Mouse (Mus musculus): ENCODE measurements around the gene Lrrc55.

The Lrrc55 gene

DNA sequence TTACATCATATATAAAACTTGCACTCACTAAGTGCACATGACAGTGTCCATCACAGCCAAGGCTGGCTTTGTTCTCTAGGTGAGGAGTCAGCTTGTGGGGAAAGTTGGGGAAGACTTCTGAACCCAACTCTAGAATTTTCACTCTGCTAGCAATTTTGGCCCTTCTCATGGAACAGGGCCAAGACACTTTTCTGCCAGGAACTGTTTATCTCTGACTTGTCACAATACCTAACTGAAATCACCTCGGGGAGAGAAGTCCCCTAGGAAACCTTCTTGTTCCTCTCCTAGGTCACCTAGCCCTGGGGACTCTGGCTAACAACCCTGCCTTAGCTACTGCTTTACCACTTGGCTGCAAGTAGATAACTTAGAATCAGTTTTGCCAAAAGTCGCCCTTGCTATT lies 64.8 kb downstream of the Lrrc55 start:
- DNase-seq (ENCODE audit: low read depth, low spot score): no peak

DNA sequence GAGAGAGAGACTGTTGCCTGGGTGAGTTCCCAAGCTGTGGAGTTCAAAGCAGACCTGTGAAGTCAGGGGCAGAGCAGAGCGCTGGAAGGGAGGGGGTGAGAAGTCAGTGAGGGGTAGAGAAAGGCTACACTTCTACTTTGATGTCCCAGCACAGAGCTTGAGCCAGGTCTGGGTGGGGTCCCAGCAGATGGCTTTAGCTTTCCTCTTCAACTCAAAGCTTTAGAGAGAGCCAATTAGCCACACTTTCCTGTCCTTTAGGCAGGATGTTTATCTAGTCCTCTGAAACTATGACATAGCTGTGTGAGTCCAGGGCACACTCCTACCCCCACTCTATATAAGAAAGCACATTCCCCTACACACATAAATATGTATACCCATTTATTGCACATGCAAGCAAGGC lies 65.3 kb downstream of the Lrrc55 start:
- no peak for DNase-seq (ENCODE audit: low read depth, low spot score)

DNA sequence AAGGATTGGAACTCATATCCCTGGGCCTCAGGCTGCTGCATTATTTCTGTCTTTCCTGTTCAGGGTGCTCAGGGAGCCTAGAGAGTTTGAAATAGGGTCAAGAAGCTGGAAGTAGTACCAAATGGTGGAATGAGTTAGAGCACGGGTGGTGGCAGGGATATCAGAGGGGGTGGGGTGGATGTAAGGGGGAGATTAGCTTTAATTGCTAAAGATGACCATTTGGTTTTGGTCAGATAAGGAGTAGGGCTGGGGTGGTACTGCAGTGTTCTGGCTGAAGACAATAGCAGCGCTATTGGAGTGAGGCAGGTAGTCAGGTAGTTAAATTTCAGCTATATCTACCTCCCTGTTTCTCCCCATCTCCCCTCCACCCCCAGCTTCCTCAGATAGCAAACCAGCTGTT lies 65.8 kb downstream of the Lrrc55 start:
- DNase-seq (ENCODE audit: low read depth, low spot score): no peak

DNA sequence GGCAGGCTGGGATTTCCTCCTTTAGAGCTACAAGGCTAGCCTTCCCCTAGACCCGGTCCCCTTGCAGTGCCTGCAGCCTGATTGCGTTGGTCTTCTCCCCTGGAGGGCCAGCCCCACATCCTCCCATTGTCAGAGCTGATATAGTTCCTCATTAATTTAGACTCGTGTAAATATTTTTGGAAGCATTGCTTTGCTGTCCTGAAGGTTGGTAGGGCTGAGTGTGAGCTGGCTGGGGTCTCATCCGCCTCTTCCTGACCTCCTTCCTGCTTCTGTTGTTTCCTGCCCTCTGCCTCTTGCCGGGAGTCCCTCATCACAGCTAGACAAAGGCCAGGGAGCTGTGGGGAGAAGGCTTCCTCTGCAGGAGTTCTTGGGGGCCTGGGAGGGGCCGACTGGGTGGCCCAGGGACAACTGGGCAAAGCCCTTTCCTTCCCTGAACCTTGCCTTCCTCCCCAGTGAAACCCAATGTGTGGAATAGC lies 67.5 kb downstream of the Lrrc55 start:
- peak; percentile 34 for DNase-seq (ENCODE audit: low read depth, low spot score)

DNA sequence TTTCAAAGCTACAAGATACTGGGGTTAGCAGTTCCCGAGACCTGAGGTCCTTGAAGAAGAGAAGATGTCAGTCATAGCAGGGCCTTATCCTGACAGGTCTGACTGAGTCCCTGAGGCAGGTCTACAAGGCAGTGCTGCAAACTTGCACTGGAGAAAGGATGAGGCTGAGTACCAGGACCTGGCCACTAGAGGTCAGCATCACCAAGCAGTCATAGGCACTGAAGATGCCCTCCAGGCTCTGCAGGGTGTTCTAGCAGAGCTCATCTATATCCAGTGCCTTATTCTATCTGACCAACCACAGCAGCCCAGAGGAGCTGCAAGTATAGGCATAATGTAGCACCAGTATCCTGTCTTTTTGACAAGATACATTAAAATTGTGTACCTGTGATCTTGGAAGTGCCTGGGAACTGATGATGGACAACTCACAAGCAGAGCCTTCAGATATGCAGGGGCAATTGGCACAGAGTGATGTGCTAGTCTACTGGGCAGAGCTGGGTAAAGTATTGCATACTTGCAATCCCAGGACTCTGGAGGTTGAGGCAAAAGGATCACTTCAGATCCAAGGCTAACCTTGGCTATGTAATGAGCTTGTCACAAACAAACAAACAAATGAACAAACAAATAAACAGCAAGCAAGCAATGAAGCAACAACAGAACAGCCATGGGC lies 73.0 kb downstream of the Lrrc55 start:
- DNase-seq (ENCODE audit: low read depth, low spot score): peak; percentile 38

DNA sequence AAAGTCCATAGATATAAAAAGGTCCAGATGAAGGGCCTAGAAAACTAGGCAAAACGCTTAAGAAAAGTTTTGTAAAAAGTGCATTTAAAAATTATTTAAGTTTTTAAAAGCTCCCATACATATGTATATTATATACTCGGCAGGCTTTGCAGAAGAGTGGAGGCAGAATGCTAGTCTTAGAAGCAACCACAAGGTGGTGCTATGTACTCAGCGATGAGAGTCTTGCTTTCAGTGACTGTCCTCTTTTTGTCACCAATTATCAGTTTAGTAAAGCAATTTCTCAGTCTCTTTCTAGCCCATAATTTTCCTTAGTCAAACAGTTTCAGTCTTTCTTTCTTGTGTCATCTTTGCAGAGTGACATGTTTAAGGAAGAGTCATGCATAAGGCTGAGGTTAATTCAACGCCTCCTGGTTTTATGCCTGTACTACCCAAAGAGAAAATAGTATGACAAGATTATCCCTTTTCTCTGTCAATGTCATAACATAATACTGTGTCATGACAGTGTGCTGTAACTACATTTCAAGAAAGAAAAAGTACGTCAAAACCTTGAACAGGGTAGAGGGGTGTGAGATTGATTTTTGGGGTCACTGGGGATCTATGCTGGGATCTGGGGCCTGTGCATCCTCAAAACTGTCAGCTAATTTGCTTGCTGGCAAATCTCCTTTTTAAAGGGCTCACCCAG lies 73.7 kb downstream of the Lrrc55 start:
- no peak for DNase-seq (ENCODE audit: low read depth, low spot score)

Measured in skeletal muscle tissue, adult 2 months (tissue).